21 mouse cellular contexts compared by ENCODE assay signal in genomic region chr17:86467967-86468366, GRCm38 (mm10). TPM values are rescaled to one million over a fixed set of nuclear protein-coding genes. Genes with fewer than 3 reads are reported as not detected.
DNase-seq lines count a peak whose midpoint lies in the region; ATAC-seq and TF ChIP-seq lines count a peak whose summit lies in the region.
"Had no signal": no experiment of that assay in that cellular context is flagged by ENCODE, and none has a peak within 500 bp of the region (broad histone marks: within the 10 kb centered on the region; RNA-seq: fewer than 3 reads in every experiment).

No protein-coding gene starts in this region.

- TF ChIP-seq EP300 in heart, adult 2 months (IDR thresholded peaks at IDR 0.05; ENCODE audit: insufficient read depth, low read depth, low read length) = no peak
- no peak for TF ChIP-seq EP300 in heart, postnatal 0 days (IDR thresholded peaks at IDR 0.05; ENCODE audit: low read depth)

- peak; percentile 43 to 52 for DNase-seq in cerebellum, adult 18-20 months
- no peak for DNase-seq in cerebellum, adult 8-10 months
- peak; percentile 83 for DNase-seq in heart, adult 11 months
- DNase-seq in heart, adult 2 months = no peak
- DNase-seq in heart, postnatal 0 days (ENCODE audit: low spot score) = no peak
- no peak for DNase-seq in heart, postnatal 14 days
- peak; percentile 17 for DNase-seq in urinary bladder, adult 2 months (ENCODE audit: low spot score)
- no peak for DNase-seq in urinary bladder, postnatal 25 days (ENCODE audit: low spot score)
- DNase-seq: adrenal gland, adult 8-10 months; kidney, adult 2 months; kidney, postnatal 14 days; liver; liver, postnatal 0 days; lung, postnatal 36 days; thymus, adult 18-20 months had no signal

- no peak for TF ChIP-seq CTCF in heart, adult 2 months (IDR thresholded peaks at IDR 0.05)
- no peak for TF ChIP-seq CTCF in heart, postnatal 0 days (IDR thresholded peaks at IDR 0.05; ENCODE audit: low read depth)

- no peaks in the 10 kb centered on the region for H3K9me3 ChIP-seq in heart, postnatal 0 days (replicated peaks; ENCODE audit: control insufficient read depth, low read length)
- H3K9me3 ChIP-seq: embryonic facial prominence, embryonic 10.5 days; neural tube, embryonic 13.5 days had no signal

- WGBS in heart, adult 2 months = 78% methylated on average over 5 of the region's 5 CpGs
- WGBS in heart, postnatal 0 days = 48% methylated on average over 5 of the region's 5 CpGs

- no peak overlapping the region; the same call in 1 of the 2 replicates for H3K9ac ChIP-seq in heart, adult 2 months (ENCODE audit: low read depth, low read length)
- H3K9ac ChIP-seq in heart, postnatal 0 days (replicated peaks; ENCODE audit: low read depth, low read length) = peak overlapping the region; percentile 9
- H3K9ac ChIP-seq: liver, postnatal 0 days; neural tube, embryonic 13.5 days had no signal

- no peaks in the 10 kb centered on the region for H3K36me3 ChIP-seq in heart, adult 2 months (ENCODE audit: control insufficient read depth, insufficient read depth, low read length)
- no peaks in the 10 kb centered on the region for H3K36me3 ChIP-seq in heart, postnatal 0 days (replicated peaks; ENCODE audit: control insufficient read depth, insufficient read depth, low read length)
- H3K36me3 ChIP-seq: embryonic facial prominence, embryonic 10.5 days; neural tube, embryonic 13.5 days had no signal

- H3K27me3 ChIP-seq in heart, adult 2 months (ENCODE audit: control insufficient read depth, insufficient read depth, low read length) = no peaks in the 10 kb centered on the region
- no peaks in the 10 kb centered on the region for H3K27me3 ChIP-seq in heart, postnatal 0 days (ENCODE audit: control insufficient read depth, insufficient read depth, low read length)
- H3K27me3 ChIP-seq: neural tube, embryonic 13.5 days had no signal

- peak overlapping the region; percentile 39; the same call in 1 of the 2 replicates for H3K4me2 ChIP-seq in heart, postnatal 0 days (ENCODE audit: low read depth, low read length)
- H3K4me2 ChIP-seq: neural tube, embryonic 13.5 days had no signal

- H3K27ac ChIP-seq in heart, adult 2 months = no peak overlapping the region
- H3K27ac ChIP-seq in heart, postnatal 0 days (ENCODE audit: low read depth) = peak overlapping the region; percentile 66
- H3K27ac ChIP-seq: embryonic facial prominence, embryonic 10.5 days; hindbrain, postnatal 0 days; neural tube, embryonic 13.5 days had no signal

- no peak overlapping the region for H3K4me3 ChIP-seq in heart, adult 2 months
- H3K4me3 ChIP-seq in heart, postnatal 0 days (ENCODE audit: low read depth, low read length) = no peak overlapping the region
- H3K4me3 ChIP-seq: embryonic facial prominence, embryonic 10.5 days; neural tube, embryonic 13.5 days had no signal

- intact Hi-C loops in heart, adult 2 months (cut with DNase I) = no loop called here
- intact Hi-C loops in heart, postnatal 14 days (cut with DNase I) = no loop called here

- ATAC-seq in heart, postnatal 0 days (ENCODE audit: insufficient read depth, low read depth) = no peak
- ATAC-seq: hindbrain, postnatal 0 days; liver, postnatal 0 days had no signal

- no peak for TF ChIP-seq POLR2A in heart, adult 2 months (IDR thresholded peaks at IDR 0.05; ENCODE audit: insufficient read depth, low read depth, low read length)

- H3K4me1 ChIP-seq in heart, adult 2 months (ENCODE audit: control insufficient read depth, insufficient read depth, low read length) = peaks cover 4% of the 10 kb centered on the region
- H3K4me1 ChIP-seq in heart, postnatal 0 days (ENCODE audit: control insufficient read depth, insufficient read depth) = peaks cover 27% of the 10 kb centered on the region

- H3K79me2 ChIP-seq in heart, adult 2 months (replicated peaks; ENCODE audit: control insufficient read depth, insufficient read depth, low read length) = no peaks in the 10 kb centered on the region; the same call in 1 of the 2 replicates

RNA-seq across cellular contexts. Expression of gene Gm10309, which starts 37.1 kb away (rescaled TPM):
- total RNA-seq in heart, adult 2 months (2021) = not detected
- 0.08 TPM in 1 of 2 replicates, not detected in the other for polyA plus RNA-seq in heart, adult 2 months (2012; rRNA removed)
- total RNA-seq in heart, postnatal 0 days (2014; rRNA removed; ENCODE audit: low replicate concordance) = not detected in 2 replicates
- 0.10 and 0.12 TPM in 2 replicates for polyA plus RNA-seq in heart, postnatal 0 days (2015; fragmentation: Nextera tagmentation; extraction: Ambion mirVana)
- not detected for total RNA-seq in heart, postnatal 14 days (2021)
- 0.14 and 0.24 TPM in 2 replicates for polyA plus RNA-seq in urinary bladder, adult 2 months (2012; rRNA removed)
- total RNA-seq: hematopoietic stem cell, adult 5-6 weeks; hindbrain, postnatal 0 days; layer of hippocampus, postnatal 14 days; left cerebral cortex, postnatal 14 days had no signal

Comparison
In these comparisons a context has a peak if more than half of its experiments do, and no peak if none do; other contexts are left out.
1. DNase-seq: peak in cerebellum, adult 18-20 months (2 of 2), heart, adult 11 months (single experiment) and urinary bladder, adult 2 months (single experiment); none in cerebellum, adult 8-10 months (single experiment), heart, adult 2 months (0 of 2), heart, postnatal 0 days (single experiment), heart, postnatal 14 days (0 of 2) and urinary bladder, postnatal 25 days (single experiment).